Mouse (Mus musculus): ENCODE measurements around the gene Mindy2. TPM values are rescaled to one million over a fixed set of nuclear protein-coding genes. Genes with fewer than 3 reads are reported as not detected.
A peak's percentile ranks its signal among the peaks of the same experiment; 100 is the strongest.

The Mindy2 gene
- total RNA-seq, 2 experiments from 2014 or later, result 31.9 TPM

DNA sequence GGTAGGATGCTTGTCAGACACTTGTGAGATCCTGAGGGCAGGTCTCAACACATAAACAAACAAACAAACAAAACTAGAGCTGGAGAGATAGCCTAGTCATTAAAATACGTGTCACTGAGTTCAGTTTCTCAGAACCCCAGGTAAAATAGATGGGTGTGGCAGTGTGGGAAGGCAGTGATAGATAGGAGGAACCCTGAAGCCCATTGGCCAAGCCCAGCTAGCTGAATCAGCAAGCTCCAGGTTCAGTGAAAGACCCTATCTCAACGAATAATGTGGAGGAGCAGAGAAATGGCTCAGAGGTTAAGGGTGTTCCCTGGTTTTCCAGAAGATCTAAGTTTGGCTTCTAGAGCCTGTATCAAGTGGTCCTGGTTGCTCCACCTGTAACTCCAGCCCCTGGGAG lies 12.2 kb upstream of the Mindy2 start:
- DNase-seq (ENCODE audit: extremely low spot score in 1 of 2, low spot score in 1 of 2), result no peak

- DNase-seq (ENCODE audit: extremely low spot score in 1 of 2, low spot score in 1 of 2), result no peak
Measured at GRCm38 (mm10) chr9:70668048-70668447, 11.1 kb upstream of the Mindy2 start.

DNA sequence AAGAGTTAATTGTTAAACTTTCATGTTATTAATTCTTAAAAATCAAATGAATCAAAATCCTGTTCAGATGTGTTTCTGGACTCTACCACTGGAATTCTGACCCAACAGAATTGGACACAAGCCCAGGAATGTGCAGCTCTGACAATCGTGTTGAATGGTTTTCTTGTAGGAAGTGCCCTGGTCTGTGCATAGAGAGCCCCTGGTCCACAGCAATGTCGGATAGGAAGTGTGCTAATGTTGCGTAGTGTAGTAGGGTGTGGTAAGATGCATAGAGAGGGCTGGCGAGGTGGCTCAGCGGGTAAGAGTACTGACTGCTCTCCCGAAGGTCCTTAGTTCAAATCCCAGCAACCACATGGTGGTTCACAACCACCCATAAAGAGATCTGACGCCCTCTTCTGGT lies 9.8 kb upstream of the Mindy2 start:
- no peak for DNase-seq (ENCODE audit: extremely low spot score in 1 of 2, low spot score in 1 of 2)

GRCm38 (mm10) chr9:70665372-70666145 lies 8.6 kb upstream of the Mindy2 start:
- no peak for DNase-seq (ENCODE audit: extremely low spot score in 1 of 2, low spot score in 1 of 2)

DNA sequence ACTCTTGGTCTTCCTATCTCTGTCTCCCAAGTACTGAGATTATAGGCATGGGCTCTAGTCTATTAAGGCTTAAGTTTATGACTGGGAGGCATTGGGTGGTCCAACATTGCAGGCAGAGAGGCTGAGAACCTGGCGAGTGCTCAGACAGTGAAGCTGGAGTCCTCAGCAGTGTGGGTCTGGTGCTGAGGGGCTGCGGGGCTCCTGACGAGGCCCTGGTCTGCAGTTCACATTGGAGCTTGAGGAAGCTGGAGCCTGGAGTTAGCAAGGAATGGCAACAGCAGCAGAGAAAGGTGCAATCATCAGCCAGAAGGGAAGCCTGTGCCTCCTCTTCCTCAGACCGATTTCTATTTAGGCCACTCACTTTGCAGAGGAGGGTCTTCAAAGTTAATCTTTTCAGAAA lies 7.9 kb upstream of the Mindy2 start:
- no peak for DNase-seq (ENCODE audit: extremely low spot score in 1 of 2, low spot score in 1 of 2)

DNA sequence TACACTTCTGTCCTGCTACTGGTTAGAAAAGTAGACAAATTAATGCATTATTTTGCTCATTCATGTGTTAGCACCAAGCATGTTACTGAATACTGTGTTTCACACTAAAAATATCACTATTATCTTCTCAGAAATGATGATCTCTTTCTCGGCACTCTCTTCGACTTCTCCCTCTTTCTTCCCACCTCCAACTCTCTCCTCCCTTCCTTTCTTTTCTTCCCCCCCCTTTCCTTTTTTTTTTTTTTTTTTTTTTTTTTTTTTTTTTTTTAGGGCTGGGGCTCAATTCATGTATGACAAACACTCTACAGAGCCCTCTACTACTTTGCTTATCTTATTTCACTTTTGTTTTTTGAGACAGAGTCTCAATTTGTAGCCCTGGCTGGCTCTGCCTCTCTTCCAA lies 1.3 kb upstream of the Mindy2 start:
- no peak for DNase-seq (ENCODE audit: extremely low spot score in 1 of 2, low spot score in 1 of 2)

- peak; percentile 24 to 43 for DNase-seq (ENCODE audit: extremely low spot score in 1 of 2, low spot score in 1 of 2)
Measured at GRCm38 (mm10) chr9:70656130-70657007, 605 bp downstream of the Mindy2 start, which contains the start of gene Gm10642. TSS of gene Gm10642 (plus strand) at chr9:70656251.

GRCm38 (mm10) chr9:70655764-70656129 lies 1.2 kb downstream of the Mindy2 start:
- no peak for DNase-seq (ENCODE audit: extremely low spot score in 1 of 2, low spot score in 1 of 2)

DNA sequence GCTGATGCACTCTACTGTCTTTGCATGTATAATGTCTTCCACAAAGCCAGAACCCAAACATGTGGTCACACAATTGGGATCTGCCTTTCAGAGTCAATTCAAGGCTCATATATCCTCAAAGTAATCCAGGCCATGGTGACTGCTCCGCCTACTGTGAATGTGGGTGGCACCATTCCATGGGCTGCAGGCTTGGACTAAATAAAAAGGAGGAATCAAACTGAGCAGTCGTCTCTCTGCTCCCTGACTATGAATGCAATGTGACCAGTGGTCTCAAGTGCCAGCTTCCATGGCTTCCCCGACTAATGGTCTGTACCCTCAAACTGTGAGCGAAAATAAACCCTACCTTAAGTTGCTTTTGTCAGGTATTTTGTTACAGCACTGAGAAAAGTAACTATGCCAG lies 2.5 kb downstream of the Mindy2 start:
- no peak for DNase-seq (ENCODE audit: extremely low spot score in 1 of 2, low spot score in 1 of 2)

DNA sequence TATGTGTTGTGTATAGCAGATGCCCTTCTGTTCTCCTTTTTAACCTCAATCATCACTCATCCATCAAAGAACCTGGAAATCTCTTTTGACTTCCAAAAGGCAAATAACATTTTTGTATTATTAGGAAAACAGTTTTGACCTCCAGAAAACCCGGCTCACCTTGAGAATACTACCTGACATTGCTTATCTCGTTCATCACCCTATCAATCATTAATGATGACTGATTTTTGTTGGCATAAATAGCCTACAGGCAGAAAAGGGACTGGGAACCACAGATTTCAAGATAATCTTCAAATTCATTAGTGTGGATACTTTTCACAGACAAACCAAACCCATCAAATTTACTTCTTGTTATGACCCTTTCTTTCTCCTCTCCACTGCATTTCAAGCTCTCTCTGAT lies 3.1 kb downstream of the Mindy2 start:
- DNase-seq (ENCODE audit: extremely low spot score in 1 of 2, low spot score in 1 of 2), result no peak

DNA sequence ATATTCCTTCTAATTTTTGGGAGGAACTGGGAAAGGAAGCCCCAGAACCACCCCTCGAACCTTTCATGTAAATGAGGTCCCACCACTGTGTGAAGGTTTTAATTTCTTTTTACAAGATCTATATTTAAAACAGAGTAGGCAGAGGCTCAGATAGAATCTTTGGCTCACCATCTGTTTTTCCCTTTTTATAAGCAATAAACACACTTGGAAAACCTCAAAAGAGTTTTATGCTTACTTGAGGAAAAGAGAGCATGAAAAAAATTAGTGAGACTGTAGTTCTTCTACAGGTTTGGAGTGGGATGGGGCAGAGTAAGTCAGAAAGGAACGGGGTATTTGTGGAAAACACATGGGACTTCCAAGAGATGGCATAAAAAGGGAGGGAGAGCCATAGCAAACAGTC lies 4.8 kb downstream of the Mindy2 start:
- DNase-seq (ENCODE audit: extremely low spot score in 1 of 2, low spot score in 1 of 2), result no peak

DNA sequence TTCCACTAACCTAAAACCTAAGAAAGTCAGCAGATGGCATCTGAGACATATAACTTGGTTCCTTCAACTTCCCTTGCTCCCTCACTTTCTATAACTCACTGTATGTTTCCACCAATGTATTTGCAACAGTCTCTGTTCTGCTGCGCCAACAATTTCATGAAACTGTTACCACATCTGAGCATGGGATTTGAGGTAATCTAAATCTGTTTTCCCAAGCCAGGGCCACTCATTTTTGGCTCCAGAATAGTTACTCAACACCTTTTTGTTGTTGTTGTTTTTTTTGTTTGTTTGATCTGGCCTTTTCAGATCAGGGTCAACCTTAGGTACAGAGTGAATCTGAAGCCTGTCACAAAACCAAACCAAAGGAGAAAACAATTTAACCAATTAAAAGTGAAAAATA lies 6.0 kb downstream of the Mindy2 start:
- DNase-seq (ENCODE audit: extremely low spot score in 1 of 2, low spot score in 1 of 2), result no peak

DNA sequence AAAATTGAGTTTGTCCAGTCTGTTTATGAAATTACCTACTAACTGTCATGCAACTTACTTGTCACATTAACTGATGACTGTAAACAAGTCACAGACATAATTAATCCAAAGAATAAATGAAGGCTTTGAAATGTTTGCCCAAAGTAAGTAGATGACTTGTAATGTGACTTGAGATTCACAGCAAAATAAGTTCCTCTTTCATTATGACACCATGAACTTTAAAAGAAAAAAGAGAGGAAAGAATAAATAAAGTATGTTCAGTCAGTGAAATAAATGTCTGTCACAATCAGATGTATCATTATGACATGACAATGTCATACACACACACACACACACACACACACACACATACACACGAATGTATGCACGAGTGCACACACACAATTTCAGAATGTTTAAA lies 6.7 kb downstream of the Mindy2 start:
- no peak for DNase-seq (ENCODE audit: extremely low spot score in 1 of 2, low spot score in 1 of 2)

- no peak for DNase-seq (ENCODE audit: extremely low spot score in 1 of 2, low spot score in 1 of 2)
Measured at GRCm38 (mm10) chr9:70636748-70637147, 20.2 kb downstream of the Mindy2 start.

GRCm38 (mm10) chr9:70631665-70632064 lies 25.3 kb downstream of the Mindy2 start:
- DNase-seq (ENCODE audit: extremely low spot score in 1 of 2, low spot score in 1 of 2), result no peak

DNA sequence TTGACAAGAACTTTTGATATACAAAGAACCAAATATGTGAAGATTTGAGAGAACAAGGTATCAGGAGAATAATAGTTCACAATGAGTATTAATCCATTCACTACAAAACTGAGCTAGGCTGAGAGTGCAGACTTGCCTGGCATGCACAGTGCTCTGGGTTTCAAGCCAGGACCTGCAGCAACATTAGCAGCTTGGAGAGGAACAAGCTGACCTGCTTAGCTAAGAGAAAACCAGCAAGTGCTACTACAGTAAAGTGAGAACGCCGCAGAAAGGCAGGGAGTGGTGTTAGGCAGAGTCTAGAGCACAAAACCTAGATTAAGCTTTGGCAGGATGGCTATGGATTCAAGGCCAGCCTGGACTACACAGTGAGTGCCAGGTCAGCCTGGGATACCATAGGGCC lies 27.3 kb downstream of the Mindy2 start:
- no peak for DNase-seq (ENCODE audit: extremely low spot score in 1 of 2, low spot score in 1 of 2)

DNA sequence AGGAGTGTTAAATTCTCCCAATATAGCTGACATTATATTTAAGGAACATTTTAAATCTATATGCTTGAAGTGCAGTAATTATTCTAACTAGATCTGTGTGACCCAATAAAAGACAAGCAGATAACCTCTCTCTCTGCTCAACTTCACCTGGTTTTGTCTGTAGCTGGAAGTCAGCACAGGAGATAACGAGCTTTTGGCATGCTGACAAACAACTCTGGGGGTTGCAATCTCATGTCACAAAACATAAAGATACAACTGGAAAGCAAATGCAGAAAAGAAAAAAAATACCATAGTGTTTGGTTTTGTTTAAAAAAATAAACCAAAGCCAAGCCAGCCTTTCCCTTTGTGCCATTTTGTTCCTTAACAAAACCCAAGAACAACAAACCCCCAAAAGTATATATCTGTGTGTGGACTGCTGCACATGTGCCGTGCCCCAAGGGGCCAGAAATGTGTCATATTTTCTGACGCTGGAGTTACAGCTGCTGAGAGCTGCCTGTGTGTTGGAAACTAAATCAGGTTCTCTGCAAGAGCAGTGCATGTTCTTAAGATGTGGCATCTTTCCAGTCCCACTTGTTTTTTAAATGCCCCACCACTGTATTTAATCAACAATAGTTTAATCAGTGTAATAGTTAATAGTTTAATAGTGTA lies 45.8 kb downstream of the Mindy2 start:
- no peak for DNase-seq (ENCODE audit: extremely low spot score in 1 of 2, low spot score in 1 of 2)

DNA sequence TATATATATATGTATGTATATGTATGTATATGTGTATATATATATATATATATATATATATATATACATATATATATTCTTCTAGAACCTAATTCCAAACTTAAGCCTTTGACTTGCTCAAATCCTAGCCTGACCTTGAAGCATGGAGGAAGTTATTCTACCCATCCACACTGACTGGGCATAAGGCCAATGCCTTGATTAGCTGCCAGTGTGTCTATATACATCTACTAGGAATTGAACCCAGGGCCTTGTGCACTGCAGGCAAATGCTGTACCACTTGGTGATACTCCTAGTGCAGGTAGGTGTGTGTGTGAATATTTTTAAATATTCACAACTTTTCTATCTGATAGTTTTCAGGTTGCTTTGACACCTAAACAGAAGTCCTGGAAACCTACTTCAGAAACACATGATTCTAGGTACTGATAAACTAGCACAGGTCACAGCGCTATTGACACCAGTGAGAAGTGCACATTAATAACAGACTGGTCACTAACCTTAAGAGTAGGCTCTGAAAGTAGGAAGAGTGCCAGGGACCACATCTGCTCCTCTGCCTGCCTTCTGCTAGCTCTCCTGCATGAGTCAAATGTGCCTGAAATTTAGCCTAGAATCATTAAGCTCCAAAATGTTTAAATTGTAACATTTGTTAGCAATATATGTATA lies 54.7 kb downstream of the Mindy2 start:
- DNase-seq (ENCODE audit: extremely low spot score in 1 of 2, low spot score in 1 of 2), result peak in 1 of 2 experiments; percentile 24

DNA sequence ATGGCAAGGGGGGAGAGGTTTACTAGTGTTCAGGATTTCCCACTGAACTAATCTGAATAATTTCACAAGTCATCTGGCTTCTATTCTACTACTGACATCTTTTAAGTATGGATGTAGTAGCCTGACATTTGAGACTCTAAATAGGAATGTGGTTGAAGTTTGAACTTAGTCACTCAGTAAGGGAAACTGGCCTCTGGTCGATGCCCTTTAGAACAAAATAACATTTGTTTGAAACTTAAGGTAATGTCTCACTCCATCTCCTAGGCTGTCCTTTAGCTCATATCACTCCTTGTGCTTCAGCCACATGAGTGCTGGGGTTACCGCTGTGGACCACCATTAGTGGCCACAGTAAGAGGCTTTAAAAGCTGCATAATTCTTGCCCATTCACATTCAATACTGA lies 58.7 kb downstream of the Mindy2 start:
- DNase-seq (ENCODE audit: extremely low spot score in 1 of 2, low spot score in 1 of 2), result no peak

DNA sequence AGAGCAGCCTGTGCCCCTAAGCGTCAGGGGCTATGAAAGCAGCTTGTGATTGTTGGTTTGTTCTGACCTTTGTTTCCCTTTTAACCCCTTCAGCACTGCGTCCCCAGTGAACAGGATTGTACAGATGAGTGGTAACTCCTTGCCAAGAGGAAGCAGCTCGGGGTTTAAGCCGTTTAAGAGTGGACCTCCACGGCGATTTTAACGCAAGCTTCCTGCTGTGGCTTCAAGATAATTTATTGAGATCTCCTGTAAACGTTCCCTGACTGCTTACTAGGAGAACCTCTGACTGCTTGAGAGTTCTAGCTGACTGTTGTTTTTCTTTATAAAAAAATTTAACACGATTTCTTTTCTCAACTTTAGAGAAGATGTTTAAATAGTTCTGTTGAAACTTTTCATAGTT lies 65.5 kb downstream of the Mindy2 start:
- no peak for DNase-seq (ENCODE audit: extremely low spot score in 1 of 2, low spot score in 1 of 2)

GRCm38 (mm10) chr9:70590775-70591174 lies 66.2 kb downstream of the Mindy2 start:
- no peak for DNase-seq (ENCODE audit: extremely low spot score in 1 of 2, low spot score in 1 of 2)
